Mouse (Mus musculus): ENCODE measurements around the gene Atxn1. TPM values are rescaled to one million over a fixed set of nuclear protein-coding genes. Genes with fewer than 3 reads are reported as not detected.

The Atxn1 gene
- polyA plus RNA-seq, 1 experiment: 59.3 TPM

- H3K4me1 ChIP-seq (ENCODE audit: control insufficient read depth, insufficient read depth, low read length): peaks cover 4% of the 10 kb centered on the region; the same call in 1 of the 2 replicates
- no peak for TF ChIP-seq CTCF (IDR thresholded peaks at IDR 0.05; ENCODE audit: borderline replicate concordance, insufficient read depth, low read length)
- TF ChIP-seq POLR2A (IDR thresholded peaks at IDR 0.05; ENCODE audit: low read depth, low read length): no peak
Observed at GRCm38 (mm10) chr13:45979246-45979645, 14.4 kb upstream of the Atxn1 start.

DNA sequence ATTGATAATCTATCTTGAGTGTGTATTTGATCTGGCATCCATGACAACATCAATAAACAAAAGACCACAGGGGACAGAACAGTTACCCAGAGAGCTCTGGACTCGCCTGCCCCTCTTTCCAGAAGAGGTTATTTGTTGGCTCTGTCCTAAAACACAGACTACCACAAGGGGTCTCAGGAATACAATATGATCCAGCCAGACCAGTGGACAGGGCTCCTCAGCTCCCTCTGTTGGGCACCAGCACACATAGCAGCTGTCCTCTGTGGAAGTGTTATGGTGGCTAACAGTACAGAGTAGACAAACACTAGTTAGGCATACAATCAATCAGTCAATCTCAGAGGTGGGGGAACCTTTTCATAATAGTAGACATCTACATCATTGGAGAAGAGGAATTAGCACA is 12.1 kb upstream of the Atxn1 start:
- no peak overlapping the region for H3K4me3 ChIP-seq (ENCODE audit: insufficient read depth, low read length)
- H3K27ac ChIP-seq (ENCODE audit: insufficient read depth, low read length): no peak overlapping the region
- TF ChIP-seq POLR2A (IDR thresholded peaks at IDR 0.05; ENCODE audit: low read depth, low read length) (no peak), CTCF (IDR thresholded peaks at IDR 0.05; ENCODE audit: borderline replicate concordance, insufficient read depth, low read length) (peak; percentile 91)
- H3K4me1 ChIP-seq (ENCODE audit: control insufficient read depth, insufficient read depth, low read length): peaks cover 4% of the 10 kb centered on the region

More at GRCm38 (mm10) chr13:45979246-45979645, 14.4 kb upstream of the Atxn1 start:
- Histone ChIP-seq H3K4me3 (ENCODE audit: insufficient read depth, low read length) (no peak overlapping the region), H3K27ac (ENCODE audit: insufficient read depth, low read length) (no peak overlapping the region)

DNA sequence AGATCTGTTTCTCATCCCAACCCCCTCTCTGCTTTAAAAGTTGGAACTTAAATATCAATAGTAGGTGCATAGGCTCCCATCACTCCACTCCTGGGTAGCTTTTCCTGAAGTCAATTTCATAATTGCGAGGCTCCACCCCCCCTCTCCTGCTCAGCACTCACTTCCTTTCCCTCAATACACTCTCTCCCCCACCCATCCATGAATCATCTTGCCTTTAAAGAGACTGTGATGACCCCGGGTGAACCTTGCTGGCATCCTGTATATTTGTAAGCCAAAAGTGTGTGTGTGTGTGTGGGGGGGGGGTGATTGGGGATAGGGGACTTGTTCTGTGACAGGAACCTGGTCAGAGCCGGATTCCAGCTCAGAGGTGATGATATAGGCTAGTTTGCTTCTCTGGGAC is 9.8 kb upstream of the Atxn1 start:
- H3K4me3 ChIP-seq (ENCODE audit: insufficient read depth, low read length): no peak overlapping the region
- H3K27ac ChIP-seq (ENCODE audit: insufficient read depth, low read length): no peak overlapping the region
- TF ChIP-seq CTCF (IDR thresholded peaks at IDR 0.05; ENCODE audit: borderline replicate concordance, insufficient read depth, low read length) (no peak), POLR2A (IDR thresholded peaks at IDR 0.05; ENCODE audit: low read depth, low read length) (no peak)
- H3K4me1 ChIP-seq (ENCODE audit: control insufficient read depth, insufficient read depth, low read length): peaks cover 9% of the 10 kb centered on the region

- Histone ChIP-seq H3K4me3 (ENCODE audit: insufficient read depth, low read length) (no peak overlapping the region), H3K4me1 (ENCODE audit: control insufficient read depth, insufficient read depth, low read length) (peaks cover 9% of the 10 kb centered on the region), H3K27ac (ENCODE audit: insufficient read depth, low read length) (no peak overlapping the region)
- TF ChIP-seq CTCF (IDR thresholded peaks at IDR 0.05; ENCODE audit: borderline replicate concordance, insufficient read depth, low read length) (no peak), POLR2A (IDR thresholded peaks at IDR 0.05; ENCODE audit: low read depth, low read length) (no peak)
Observed at GRCm38 (mm10) chr13:45973972-45974490, 9.2 kb upstream of the Atxn1 start.

DNA sequence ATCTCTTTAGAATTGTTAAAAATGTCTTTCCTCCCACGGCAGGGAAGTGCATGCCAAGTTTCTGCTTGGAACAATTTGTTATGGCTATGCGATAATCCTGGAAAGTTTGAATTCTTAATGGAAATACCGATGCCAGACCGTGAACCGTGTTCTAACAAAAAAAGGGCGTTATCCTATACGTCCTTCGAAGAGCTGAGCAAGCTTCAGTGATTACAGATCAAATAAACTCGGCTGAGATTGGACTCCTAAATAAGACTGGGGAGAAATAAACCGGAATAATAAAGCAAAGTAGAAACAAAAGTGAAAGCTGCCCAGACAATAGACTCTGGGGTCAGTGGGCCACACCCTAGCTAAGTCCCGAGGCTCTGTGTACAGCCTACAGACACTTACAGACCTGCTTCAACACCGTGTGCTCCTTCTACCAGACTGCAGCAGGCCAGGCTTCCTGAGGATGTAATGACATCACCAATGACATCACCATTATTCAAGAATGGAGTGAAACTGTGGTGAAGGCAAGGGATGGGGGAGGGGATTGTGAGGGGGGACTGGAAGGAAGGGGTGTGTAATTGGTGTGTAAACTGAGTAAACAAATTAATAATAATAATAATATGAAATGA is 6.2 kb upstream of the Atxn1 start:
- no peak overlapping the region for H3K27ac ChIP-seq (ENCODE audit: insufficient read depth, low read length)
- TF ChIP-seq POLR2A (IDR thresholded peaks at IDR 0.05; ENCODE audit: low read depth, low read length) (no peak; the same call in 1 of the 2 replicates), CTCF (IDR thresholded peaks at IDR 0.05; ENCODE audit: borderline replicate concordance, insufficient read depth, low read length) (no peak)
- H3K4me1 ChIP-seq (ENCODE audit: control insufficient read depth, insufficient read depth, low read length): peaks cover 9% of the 10 kb centered on the region
- H3K4me3 ChIP-seq (ENCODE audit: insufficient read depth, low read length): no peak overlapping the region

DNA sequence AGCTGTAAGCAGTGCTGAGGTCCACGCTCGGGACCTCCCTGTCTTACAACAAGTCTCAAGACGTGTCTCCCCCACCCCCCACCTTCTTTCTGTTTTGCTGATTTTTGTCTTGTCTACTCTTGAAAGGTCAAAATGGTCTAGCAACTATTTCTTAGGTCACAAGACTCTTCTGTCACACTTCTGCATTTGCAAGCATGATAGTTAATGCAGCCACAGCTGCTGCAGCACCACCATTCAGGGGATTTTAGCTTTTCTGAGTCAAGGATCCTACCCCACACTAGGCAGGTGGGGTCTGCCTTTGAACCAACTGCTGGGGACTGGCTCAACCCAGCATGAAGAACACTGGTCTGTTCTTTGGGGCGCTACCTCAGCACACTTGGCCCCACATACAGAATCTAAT is 3.4 kb upstream of the Atxn1 start:
- peaks cover 5% of the 10 kb centered on the region; the same call in 1 of the 2 replicates for H3K4me1 ChIP-seq (ENCODE audit: control insufficient read depth, insufficient read depth, low read length)
- no peak for TF ChIP-seq POLR2A (IDR thresholded peaks at IDR 0.05; ENCODE audit: low read depth, low read length)
- no peak for TF ChIP-seq CTCF (IDR thresholded peaks at IDR 0.05; ENCODE audit: borderline replicate concordance, insufficient read depth, low read length)

GRCm38 (mm10) chr13:45967371-45967770 is 2.6 kb upstream of the Atxn1 start:
- TF ChIP-seq CTCF (IDR thresholded peaks at IDR 0.05; ENCODE audit: borderline replicate concordance, insufficient read depth, low read length) (no peak), POLR2A (IDR thresholded peaks at IDR 0.05; ENCODE audit: low read depth, low read length) (no peak)
- no peak overlapping the region for H3K27ac ChIP-seq (ENCODE audit: insufficient read depth, low read length)
- no peak overlapping the region for H3K4me3 ChIP-seq (ENCODE audit: insufficient read depth, low read length)
- peaks cover 6% of the 10 kb centered on the region; the same call in 1 of the 2 replicates for H3K4me1 ChIP-seq (ENCODE audit: control insufficient read depth, insufficient read depth, low read length)

More for the DNA sequence above, 3.4 kb upstream of the Atxn1 start:
- H3K27ac ChIP-seq (ENCODE audit: insufficient read depth, low read length): no peak overlapping the region
- no peak overlapping the region for H3K4me3 ChIP-seq (ENCODE audit: insufficient read depth, low read length)

DNA sequence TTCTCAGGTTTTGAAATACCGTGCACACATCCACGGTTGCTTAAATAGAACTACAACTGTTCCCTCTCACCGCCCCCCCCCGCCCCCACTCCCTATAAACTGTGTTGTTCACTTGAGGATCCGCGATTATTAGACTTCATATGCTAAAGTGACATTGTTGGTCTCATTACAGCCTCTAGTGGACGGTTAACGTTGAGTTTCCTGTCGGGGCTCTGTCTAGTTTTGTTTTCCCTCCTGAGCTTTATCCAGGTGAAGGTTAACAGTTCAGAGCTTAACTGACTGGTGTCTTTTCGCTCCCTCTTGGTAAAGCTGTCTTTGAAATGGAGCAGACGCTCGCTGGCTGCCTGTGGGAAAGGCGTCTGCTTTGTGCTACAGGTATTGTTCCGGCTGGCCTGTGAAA is 1.8 kb upstream of the Atxn1 start:
- Histone ChIP-seq H3K4me3 (ENCODE audit: insufficient read depth, low read length) (peak overlapping the region; percentile 47), H3K27ac (ENCODE audit: insufficient read depth, low read length) (peak overlapping the region; percentile 37; the same call in 1 of the 2 replicates), H3K4me1 (ENCODE audit: control insufficient read depth, insufficient read depth, low read length) (peaks cover 11% of the 10 kb centered on the region)
- TF ChIP-seq CTCF (IDR thresholded peaks at IDR 0.05; ENCODE audit: borderline replicate concordance, insufficient read depth, low read length) (no peak), POLR2A (IDR thresholded peaks at IDR 0.05; ENCODE audit: low read depth, low read length) (no peak)

DNA sequence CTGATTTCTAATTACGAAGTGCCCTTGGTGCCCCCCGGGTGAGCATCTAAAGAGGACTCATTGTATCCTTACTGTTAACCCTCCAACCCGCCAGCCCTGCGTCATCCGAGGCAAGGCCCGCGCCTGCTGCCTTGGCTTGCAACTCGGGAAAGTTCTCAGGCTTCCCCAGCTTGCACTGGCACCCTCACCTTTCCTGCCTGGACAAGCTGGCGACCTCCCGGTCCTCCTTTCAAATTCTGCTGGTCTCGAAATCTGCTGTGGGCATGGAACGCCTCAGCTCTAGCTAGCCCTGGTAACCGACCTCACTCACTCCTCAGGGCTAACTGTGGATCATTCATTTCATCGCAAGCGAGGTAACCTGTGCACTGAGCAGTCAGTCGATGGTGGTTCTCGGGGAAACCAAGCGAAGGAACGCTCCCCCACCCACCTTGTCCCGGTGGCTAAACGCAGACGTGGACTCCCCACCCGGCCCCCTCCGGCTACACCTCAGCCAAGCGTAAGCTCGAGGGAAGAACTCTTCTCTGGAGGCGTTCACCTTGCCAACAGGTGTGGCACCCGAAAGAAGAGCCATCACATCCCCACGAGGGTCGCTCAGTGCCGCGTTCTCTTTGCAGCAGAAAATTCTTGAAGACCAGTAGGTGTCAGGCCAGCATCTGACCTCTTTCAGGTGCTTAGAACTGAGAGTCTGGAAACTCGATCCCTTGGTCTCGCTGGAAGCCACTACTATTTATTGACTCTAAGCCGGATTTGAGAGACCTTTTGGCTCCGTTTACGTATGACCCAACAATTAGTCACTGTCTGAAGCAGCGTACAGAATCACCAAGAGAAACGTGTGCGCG is 1.0 kb upstream of the Atxn1 start:
- TF ChIP-seq POLR2A (IDR thresholded peaks at IDR 0.05; ENCODE audit: low read depth, low read length): no peak
- no peak for TF ChIP-seq CTCF (IDR thresholded peaks at IDR 0.05; ENCODE audit: borderline replicate concordance, insufficient read depth, low read length)
- H3K4me1 ChIP-seq (ENCODE audit: control insufficient read depth, insufficient read depth, low read length): peaks cover 12% of the 10 kb centered on the region
- H3K4me3 ChIP-seq (ENCODE audit: insufficient read depth, low read length): peak overlapping the region; percentile 48
- peak overlapping the region; percentile 83 for H3K27ac ChIP-seq (ENCODE audit: insufficient read depth, low read length)
